Mouse (Mus musculus) neural tube, embryonic 11.5 days (tissue): ENCODE measurements at regions not wholly inside any gene's neighbourhood (a gene's known extent, or its start where the extent isn't known, plus 50 kb on each side); places are given as distances from the start of the nearest gene placed in this dataset.

Experiments
- ATAC-seq: fragments of 200-750 bp; cut with Nextera tagmentation; 2 replicates; pipeline ENCODE4 v1.8.0; 2017; ENCODE audit warnings: moderate number of reproducible peaks, mild to moderate bottlenecking, moderate TSS enrichment, moderate library complexity; ENCODE audit not compliant: insufficient read depth, low FRiP score, low TSS enrichment
- DNase-seq: peaks from one replicate; pipeline ENCODE4 v3.0.0-alpha.2; 2015; ENCODE audit warnings: low spot score
- H3K27ac ChIP-seq: fragments of 300-500 bp; sonication (generic); 2 replicates; pipeline ENCODE4 v1.5.1; 2014; ENCODE audit warnings: low read depth, mild to moderate bottlenecking, low read length
- H3K27me3 ChIP-seq: fragments of 300-500 bp; sonication (generic); 2 replicates; pipeline ENCODE4 v1.6.1; 2014; ENCODE audit warnings: mild to moderate bottlenecking, low read length, mixed read lengths; ENCODE audit not compliant: control insufficient read depth, insufficient read depth
- H3K36me3 ChIP-seq: fragments of 300-500 bp; sonication (generic); 2 replicates; pipeline ENCODE4 v1.6.1; 2014; ENCODE audit warnings: mild to moderate bottlenecking, low read length, moderate library complexity, mixed read lengths; ENCODE audit not compliant: control insufficient read depth, insufficient read depth
- H3K4me1 ChIP-seq: fragments of 300-500 bp; sonication (generic); 2 replicates; pipeline ENCODE4 v1.6.1; 2014; ENCODE audit warnings: low read length, mixed read lengths; ENCODE audit not compliant: control insufficient read depth, insufficient read depth
- H3K4me2 ChIP-seq: fragments of 300-500 bp; sonication (generic); 2 replicates; pipeline ENCODE4 v1.6.1; 2014; ENCODE audit warnings: low read depth, mild to moderate bottlenecking, moderate library complexity
- H3K4me3 ChIP-seq: fragments of 300-500 bp; sonication (generic); 2 replicates; pipeline ENCODE4 v1.5.1; 2014; ENCODE audit warnings: low read depth, low read length
- H3K9ac ChIP-seq: fragments of 300-500 bp; sonication (generic); 2 replicates; pipeline ENCODE4 v1.6.1; 2014; ENCODE audit warnings: mild to moderate bottlenecking, low read length
- H3K9me3 ChIP-seq: fragments of 300-500 bp; sonication (generic); 2 replicates; pipeline ENCODE4 v1.6.1; 2016; ENCODE audit warnings: low read length; ENCODE audit not compliant: control insufficient read depth
- WGBS: fragments of 180-500 bp; shearing (Covaris S2); extraction: QIAGEN DNeasy Blood & Tissue Kit; methylation state at CpG from one replicate; pipeline ENCODE4 v1.1.7; 2014; 5-methylcytosine and 5-hydroxymethylcytosine counted together

DNA sequence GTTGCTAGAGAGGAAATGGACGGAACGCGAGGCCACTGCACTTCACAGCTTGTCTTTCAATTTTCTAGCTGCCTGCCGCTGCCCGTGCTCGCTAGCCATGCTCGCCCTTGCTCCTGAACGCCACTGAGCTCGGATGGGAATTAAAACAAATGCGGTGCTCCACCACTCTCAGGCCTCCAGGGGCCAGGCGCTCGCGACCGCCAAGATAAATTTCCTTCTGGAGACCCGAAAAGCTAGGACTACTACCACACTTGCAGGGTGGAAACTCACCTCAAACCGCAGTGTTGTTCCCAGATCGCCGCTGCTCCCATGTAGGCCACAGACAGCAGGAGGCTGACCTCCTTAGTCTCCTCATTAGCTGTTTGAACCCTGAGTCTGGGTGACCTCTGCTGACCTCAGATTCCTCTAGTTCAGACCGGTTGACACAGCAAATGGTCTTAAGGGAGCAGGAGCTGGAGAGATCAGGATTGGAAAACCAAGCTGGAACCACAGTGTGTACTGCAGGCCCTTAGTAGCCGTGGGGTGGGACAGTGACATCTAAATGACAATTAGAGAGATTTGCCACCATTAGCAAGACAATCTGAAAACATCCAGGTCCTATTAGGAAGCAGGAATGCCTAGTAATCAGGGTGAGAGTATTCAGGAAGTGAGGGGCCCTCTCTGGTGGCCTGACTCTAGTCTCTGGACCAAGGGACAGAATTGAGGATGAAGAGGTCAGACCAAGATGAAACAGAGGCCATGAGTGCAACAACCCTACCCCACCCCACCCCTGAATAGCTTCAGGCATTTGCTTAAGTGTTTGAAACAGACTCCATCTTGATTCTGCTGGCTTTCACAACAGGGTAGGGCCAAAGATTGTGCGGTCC lies 94.1 kb downstream of the Fam53a start:
- Histone ChIP-seq H3K9ac (peak overlapping the region; percentile 15; the same call in 1 of the 2 replicates), H3K4me1 (peaks cover 16% of the 10 kb centered on the region), H3K36me3 (no peaks in the 10 kb centered on the region), H3K27me3 (peaks cover 22% of the 10 kb centered on the region), H3K27ac (no peak overlapping the region), H3K9me3 (no peaks in the 10 kb centered on the region), H3K4me2 (peak overlapping the region; percentile 32), H3K4me3 (peak overlapping the region; percentile 12; the same call in 1 of the 2 replicates)
- ATAC-seq (no peak), DNase-seq (peak; percentile 54)
- WGBS: 6% methylated on average over 21 of the region's 21 CpGs

DNA sequence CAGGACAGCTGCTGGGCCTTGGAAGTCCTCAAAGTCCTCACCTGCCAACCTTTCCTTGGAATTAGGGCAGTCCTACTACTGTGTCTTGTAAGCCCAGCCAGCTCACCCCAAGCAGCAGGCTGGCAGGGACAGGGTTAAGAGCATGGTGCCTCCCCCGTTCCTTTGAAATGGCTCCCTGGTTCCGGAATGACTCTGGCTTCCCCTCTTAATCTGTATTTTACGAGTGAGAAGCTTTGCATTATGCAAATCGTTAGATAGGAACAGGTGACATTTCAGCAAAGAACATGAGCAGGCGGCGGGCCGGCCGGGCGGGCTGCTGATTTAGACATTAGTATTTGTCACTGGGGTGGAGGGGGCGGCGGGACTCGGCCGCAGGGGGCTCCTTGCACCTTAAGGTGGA lies 95.1 kb downstream of the Fam53a start:
- no peak for DNase-seq
- Histone ChIP-seq H3K4me2 (peak overlapping the region; percentile 32), H3K27ac (no peak overlapping the region), H3K4me1 (peaks cover 20% of the 10 kb centered on the region), H3K27me3 (peaks cover 16% of the 10 kb centered on the region), H3K9me3 (no peaks in the 10 kb centered on the region), H3K9ac (no peak overlapping the region), H3K36me3 (no peaks in the 10 kb centered on the region), H3K4me3 (no peak overlapping the region)
- 4% methylated on average over 13 of the region's 13 CpGs for WGBS
- no peak for ATAC-seq

DNA sequence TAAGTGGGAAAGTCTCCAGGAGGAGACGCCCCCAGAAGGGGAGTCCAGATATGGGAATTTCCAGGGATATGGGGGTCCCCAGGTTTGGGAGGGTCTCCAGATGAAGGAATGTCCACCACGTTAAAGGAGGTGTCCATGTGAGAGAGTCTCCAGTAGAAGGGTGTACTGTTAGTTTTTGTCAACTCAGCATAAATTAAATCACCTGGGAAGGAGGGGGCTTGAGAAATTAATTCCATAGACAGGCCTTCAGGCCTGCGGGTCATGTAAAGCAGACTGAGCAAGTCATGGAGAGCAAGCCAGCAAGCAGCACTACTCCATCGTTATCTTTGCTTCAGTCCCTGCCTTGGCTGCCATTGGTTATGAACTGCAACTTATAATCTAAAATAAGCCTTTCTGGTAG lies 96.2 kb downstream of the Fam53a start:
- DNase-seq: no peak
- no peak overlapping the region for H3K4me2 ChIP-seq
- peaks cover 27% of the 10 kb centered on the region for H3K4me1 ChIP-seq
- ATAC-seq: no peak
- no peak overlapping the region for H3K27ac ChIP-seq
- no peak overlapping the region for H3K9ac ChIP-seq
- no peaks in the 10 kb centered on the region for H3K9me3 ChIP-seq
- H3K36me3 ChIP-seq: no peaks in the 10 kb centered on the region
- H3K27me3 ChIP-seq: peaks cover 16% of the 10 kb centered on the region
- WGBS: 90% methylated on average over 4 of the region's 4 CpGs
- H3K4me3 ChIP-seq: no peak overlapping the region

DNA sequence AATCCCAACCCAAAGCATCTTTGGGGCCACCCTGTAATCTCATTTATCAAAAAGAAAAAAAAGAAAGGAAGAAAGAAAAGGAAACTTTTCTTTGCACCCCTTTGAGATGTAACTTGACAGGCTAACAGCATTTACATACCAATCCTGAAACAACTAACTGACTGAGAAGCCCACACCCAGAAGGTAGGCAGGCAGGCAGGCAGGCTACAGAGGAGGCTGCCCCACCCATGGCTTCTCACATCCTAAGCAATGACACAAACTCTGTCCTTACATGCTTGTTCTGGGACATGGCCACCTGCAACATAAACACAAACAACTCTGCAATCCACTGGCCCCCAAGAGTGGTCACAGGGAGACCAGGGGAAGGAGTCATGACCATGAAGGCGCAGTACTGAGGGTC lies 97.5 kb upstream of the Nkx1-1 start:
- Histone ChIP-seq H3K9me3 (no peaks in the 10 kb centered on the region), H3K27ac (no peak overlapping the region), H3K4me2 (no peak overlapping the region), H3K36me3 (no peaks in the 10 kb centered on the region), H3K9ac (no peak overlapping the region), H3K4me3 (no peak overlapping the region), H3K4me1 (peaks cover 27% of the 10 kb centered on the region), H3K27me3 (peaks cover 6% of the 10 kb centered on the region; the same call in 1 of the 2 replicates)
- DNase-seq (no peak), ATAC-seq (no peak)
- 79% methylated on average over 1 of the region's 1 CpGs for WGBS

DNA sequence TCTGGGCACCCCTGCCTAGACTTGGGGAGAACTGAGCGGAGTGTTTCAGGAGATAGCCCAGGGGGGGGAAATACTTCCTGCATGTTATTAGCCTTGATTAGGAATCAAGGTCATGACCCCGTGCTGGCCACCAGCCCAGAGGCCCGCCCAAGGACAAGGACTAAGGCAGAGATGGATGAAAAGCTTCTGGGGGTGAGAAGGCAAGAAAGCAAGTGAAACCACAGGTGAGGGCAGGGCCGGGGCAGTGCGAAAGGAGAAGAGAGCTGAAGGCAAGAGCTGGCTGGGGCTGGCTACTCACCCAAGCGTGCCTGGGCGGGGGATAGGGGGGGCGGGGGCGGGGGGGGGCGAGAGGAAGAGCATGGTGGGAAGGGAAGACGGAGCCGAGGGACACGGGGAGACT lies 96.0 kb upstream of the Nkx1-1 start:
- no peak for DNase-seq
- 34% methylated on average over 12 of the region's 13 CpGs for WGBS
- no peak overlapping the region for H3K9ac ChIP-seq
- ATAC-seq: no peak
- no peak overlapping the region for H3K4me2 ChIP-seq
- no peak overlapping the region for H3K27ac ChIP-seq
- H3K4me1 ChIP-seq: peaks cover 19% of the 10 kb centered on the region
- H3K36me3 ChIP-seq: no peaks in the 10 kb centered on the region
- no peak overlapping the region for H3K4me3 ChIP-seq
- peaks cover 6% of the 10 kb centered on the region; the same call in 1 of the 2 replicates for H3K27me3 ChIP-seq
- no peaks in the 10 kb centered on the region for H3K9me3 ChIP-seq

DNA sequence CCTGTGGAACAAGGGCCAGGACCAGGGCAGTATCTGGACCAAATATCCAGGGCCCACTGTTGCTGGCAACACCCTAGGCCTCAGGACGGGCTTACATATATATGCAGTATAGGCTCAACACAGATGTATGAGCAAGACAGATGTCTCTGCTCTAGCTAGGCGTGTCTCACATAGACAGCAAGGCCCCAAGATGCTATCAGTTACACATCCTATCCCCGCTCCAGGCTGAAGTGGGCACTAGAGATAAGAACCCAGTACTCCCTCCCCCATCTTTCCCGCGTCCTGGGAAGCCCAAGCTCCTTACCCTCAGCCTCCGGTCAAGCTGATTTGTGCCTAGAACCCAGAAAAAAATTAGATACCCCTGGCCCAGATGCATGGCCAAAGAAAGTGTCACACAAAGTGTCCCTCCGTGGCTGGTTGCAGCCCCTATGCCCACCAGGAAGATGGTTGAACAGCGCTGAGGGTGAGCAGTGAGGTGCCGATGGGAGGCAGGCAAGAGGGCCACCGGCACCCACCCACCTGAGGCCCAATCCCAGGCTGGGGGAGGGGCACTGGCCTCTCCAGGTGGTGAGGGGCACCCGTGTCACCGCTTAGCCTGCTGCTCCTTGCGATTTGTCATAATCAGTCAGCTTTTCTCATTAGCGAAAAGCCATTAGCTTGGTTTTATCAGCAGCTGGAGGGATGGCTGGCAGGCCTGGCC lies 95.3 kb upstream of the Nkx1-1 start:
- DNase-seq (no peak), ATAC-seq (no peak)
- H3K27ac ChIP-seq: no peak overlapping the region
- no peak overlapping the region for H3K9ac ChIP-seq
- H3K4me1 ChIP-seq: peaks cover 13% of the 10 kb centered on the region
- no peaks in the 10 kb centered on the region for H3K36me3 ChIP-seq
- H3K27me3 ChIP-seq: peaks cover 5% of the 10 kb centered on the region; the same call in 1 of the 2 replicates
- WGBS: 60% methylated on average over 14 of the region's 14 CpGs
- no peaks in the 10 kb centered on the region for H3K9me3 ChIP-seq
- H3K4me3 ChIP-seq: no peak overlapping the region
- no peak overlapping the region for H3K4me2 ChIP-seq

DNA sequence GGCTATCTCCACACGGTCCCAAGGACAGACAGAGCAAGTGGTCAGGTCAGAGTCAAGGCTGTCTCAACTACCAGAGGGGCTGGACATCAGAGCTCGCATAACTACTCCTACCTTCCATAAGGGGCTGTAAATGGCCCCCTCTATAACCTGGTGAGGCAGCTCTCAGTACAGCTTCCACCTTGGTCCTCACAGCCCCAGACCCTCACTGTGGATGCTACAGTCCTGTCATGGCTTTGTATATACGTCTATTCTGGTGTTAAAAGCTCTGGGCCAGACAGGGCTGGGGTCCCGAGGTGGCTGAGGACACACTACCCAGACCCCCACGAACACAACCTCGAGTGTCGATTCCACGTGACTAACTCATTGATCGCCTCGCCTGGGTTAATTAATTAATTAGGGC lies 94.0 kb upstream of the Nkx1-1 start:
- DNase-seq (no peak), ATAC-seq (no peak)
- Histone ChIP-seq H3K36me3 (no peaks in the 10 kb centered on the region), H3K27ac (no peak overlapping the region), H3K9ac (no peak overlapping the region), H3K27me3 (no peaks in the 10 kb centered on the region), H3K4me2 (no peak overlapping the region), H3K4me3 (no peak overlapping the region), H3K9me3 (no peaks in the 10 kb centered on the region), H3K4me1 (peaks cover 11% of the 10 kb centered on the region; the same call in 1 of the 2 replicates)
- 76% methylated on average over 10 of the region's 10 CpGs for whole genome bisulfite sequencing

DNA sequence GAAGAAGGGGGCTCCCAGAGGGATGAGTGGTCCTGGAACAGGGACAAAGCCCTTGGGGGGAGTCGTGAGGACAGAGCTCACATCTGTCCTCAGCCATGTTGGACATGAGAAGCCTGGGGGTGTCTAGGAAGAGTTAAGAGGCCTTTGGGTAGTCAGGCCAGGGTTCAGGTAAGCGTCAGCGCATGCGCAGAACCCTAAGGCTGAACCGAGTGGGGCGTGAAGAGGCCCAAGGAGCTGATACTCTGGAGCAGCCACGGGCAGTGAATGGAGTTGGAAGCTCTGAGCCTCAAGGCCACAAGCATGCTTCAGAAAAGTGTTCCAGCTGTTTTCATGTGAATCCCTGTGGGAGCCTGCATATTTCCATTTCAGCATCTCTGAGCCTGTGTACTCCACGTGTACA lies 93.5 kb upstream of the Nkx1-1 start:
- Histone ChIP-seq H3K27me3 (no peaks in the 10 kb centered on the region), H3K4me3 (no peak overlapping the region), H3K4me2 (no peak overlapping the region), H3K4me1 (peaks cover 11% of the 10 kb centered on the region; the same call in 1 of the 2 replicates), H3K9me3 (no peaks in the 10 kb centered on the region), H3K27ac (no peak overlapping the region), H3K9ac (no peak overlapping the region), H3K36me3 (no peaks in the 10 kb centered on the region)
- ATAC-seq: no peak
- WGBS: 87% methylated on average over 8 of the region's 8 CpGs
- DNase-seq: no peak
